Mouse (Mus musculus): ENCODE results near the gene Cacnb4. TPM values are rescaled to one million over a fixed set of nuclear protein-coding genes. Genes with fewer than 3 reads are reported as not detected.

The Cacnb4 gene
- polyA plus RNA-seq, 1 experiment = 0.01 TPM

DNA sequence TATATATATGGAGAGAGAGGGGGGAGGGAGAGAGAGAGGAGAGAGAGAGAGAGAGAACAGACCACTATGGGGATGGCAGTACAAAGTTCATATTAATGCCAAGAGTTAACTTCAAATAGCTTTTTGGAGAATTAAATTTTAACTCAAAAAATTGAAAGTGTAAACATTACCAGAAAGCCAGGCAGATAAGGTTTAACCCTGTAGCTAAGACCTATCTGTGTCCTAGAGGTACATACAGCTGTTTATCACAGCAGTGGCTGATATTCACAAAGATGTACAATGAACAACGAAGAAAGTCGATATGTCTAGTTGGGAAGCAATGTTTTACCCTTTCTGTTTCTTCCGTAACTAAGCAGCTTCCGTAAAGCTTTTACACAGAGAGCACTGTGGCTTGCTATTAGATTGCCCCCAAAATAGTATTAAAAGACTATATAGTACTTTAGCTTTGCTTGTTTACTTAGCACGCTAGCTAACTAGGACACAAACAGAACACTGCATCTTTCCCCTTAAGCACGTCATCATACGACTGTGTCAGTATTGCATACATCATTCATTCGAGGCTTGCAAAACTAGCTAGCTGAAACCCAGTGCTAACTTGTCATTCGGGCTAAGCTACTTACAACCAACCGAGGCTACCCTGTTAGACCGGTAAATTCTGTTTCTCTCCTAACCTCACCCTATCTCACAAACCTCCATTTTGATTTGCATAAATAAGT, 72.5 kb downstream of the Cacnb4 start:
- Histone ChIP-seq H3K79me2 (ENCODE audit: control insufficient read depth, insufficient read depth) (no peaks in the 10 kb centered on the region), H3K4me3 (no peak overlapping the region), H3K36me3 (ENCODE audit: control insufficient read depth, insufficient read depth) (no peaks in the 10 kb centered on the region), H3ac (ENCODE audit: control insufficient read depth, insufficient read length) (no peak overlapping the region), H3K27me3 (ENCODE audit: control insufficient read depth, insufficient read depth, insufficient read length) (no peaks in the 10 kb centered on the region), H3K4me2 (ENCODE audit: low read depth) (no peak overlapping the region)
- TF ChIP-seq USF1 (IDR thresholded peaks at IDR 0.05; ENCODE audit: low read depth) = no peak
- no peak for TF ChIP-seq CEBPB (IDR thresholded peaks at IDR 0.05; ENCODE audit: insufficient read depth, poor library complexity, severe bottlenecking)
- no peak for TF ChIP-seq SRF (IDR thresholded peaks at IDR 0.05; ENCODE audit: control insufficient read depth, insufficient read length, low read depth)
- no peak for TF ChIP-seq TCF3 (IDR thresholded peaks at IDR 0.05; ENCODE audit: insufficient read length, low read depth)
- TF ChIP-seq TCF12 (IDR thresholded peaks at IDR 0.05; ENCODE audit: insufficient read depth, poor library complexity, severe bottlenecking) = no peak
- no peak for TF ChIP-seq POLR2AphosphoS2 (IDR thresholded peaks at IDR 0.05; ENCODE audit: insufficient read length, low read depth)
- no peak for TF ChIP-seq E2F4 (IDR thresholded peaks at IDR 0.05; ENCODE audit: insufficient read depth)
- TF ChIP-seq MYOD1 (IDR thresholded peaks at IDR 0.05; ENCODE audit: control insufficient read depth in 1 of 3, insufficient read length in 2 of 3, low read depth in 2 of 3) = no peak
- TF ChIP-seq POLR2A (IDR thresholded peaks at IDR 0.05; ENCODE audit: insufficient read length, low read depth) = no peak
- no peak for TF ChIP-seq MAX (IDR thresholded peaks at IDR 0.05; ENCODE audit: low read depth)
- TF ChIP-seq MYOG (IDR thresholded peaks at IDR 0.05; ENCODE audit: control insufficient read depth in 1 of 3, insufficient read depth in 1 of 3, insufficient read length in 2 of 3, low read depth in 2 of 3) = no peak
- TF ChIP-seq REST (IDR thresholded peaks at IDR 0.05; ENCODE audit: insufficient read depth, insufficient read length) = no peak

DNA sequence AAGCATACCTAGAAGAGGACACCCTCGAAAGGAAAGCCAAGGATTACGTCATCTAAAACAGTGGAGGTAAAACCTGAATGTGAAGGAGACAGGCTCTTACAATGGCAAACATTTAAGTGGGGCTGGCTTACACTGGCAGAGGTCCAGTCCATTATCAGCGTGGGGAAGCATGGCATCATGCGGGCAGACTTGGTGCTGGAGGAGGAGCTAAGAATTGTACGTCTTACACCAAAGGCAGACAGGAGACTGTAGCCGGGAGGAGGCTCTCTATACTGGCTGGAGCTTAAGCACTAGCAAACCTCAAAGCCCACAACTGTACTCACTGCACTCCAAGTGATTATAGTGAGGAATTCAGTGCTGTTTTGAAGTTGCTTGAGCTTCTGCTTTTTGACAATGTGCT, 73.2 kb downstream of the Cacnb4 start:
- H3K27me3 ChIP-seq (ENCODE audit: control insufficient read depth, insufficient read depth, insufficient read length) = no peaks in the 10 kb centered on the region
- no peaks in the 10 kb centered on the region for H3K79me2 ChIP-seq (ENCODE audit: control insufficient read depth, insufficient read depth)
- no peak overlapping the region for H3K4me3 ChIP-seq
- H3K36me3 ChIP-seq (ENCODE audit: control insufficient read depth, insufficient read depth) = no peaks in the 10 kb centered on the region
- H3K4me2 ChIP-seq (ENCODE audit: low read depth) = no peak overlapping the region
- no peak overlapping the region for H3ac ChIP-seq (ENCODE audit: control insufficient read depth, insufficient read length)
- TF ChIP-seq E2F4 (IDR thresholded peaks at IDR 0.05; ENCODE audit: insufficient read depth) (no peak), USF1 (IDR thresholded peaks at IDR 0.05; ENCODE audit: low read depth) (no peak), POLR2AphosphoS2 (IDR thresholded peaks at IDR 0.05; ENCODE audit: insufficient read length, low read depth) (no peak), POLR2A (IDR thresholded peaks at IDR 0.05; ENCODE audit: insufficient read length, low read depth) (no peak), REST (IDR thresholded peaks at IDR 0.05; ENCODE audit: insufficient read depth, insufficient read length) (no peak), SRF (IDR thresholded peaks at IDR 0.05; ENCODE audit: control insufficient read depth, insufficient read length, low read depth) (no peak), MYOG (IDR thresholded peaks at IDR 0.05; ENCODE audit: control insufficient read depth in 1 of 3, insufficient read depth in 1 of 3, insufficient read length in 2 of 3, low read depth in 2 of 3) (no peak), CEBPB (IDR thresholded peaks at IDR 0.05; ENCODE audit: insufficient read depth, poor library complexity, severe bottlenecking) (no peak), TCF12 (IDR thresholded peaks at IDR 0.05; ENCODE audit: insufficient read depth, poor library complexity, severe bottlenecking) (no peak)

DNA sequence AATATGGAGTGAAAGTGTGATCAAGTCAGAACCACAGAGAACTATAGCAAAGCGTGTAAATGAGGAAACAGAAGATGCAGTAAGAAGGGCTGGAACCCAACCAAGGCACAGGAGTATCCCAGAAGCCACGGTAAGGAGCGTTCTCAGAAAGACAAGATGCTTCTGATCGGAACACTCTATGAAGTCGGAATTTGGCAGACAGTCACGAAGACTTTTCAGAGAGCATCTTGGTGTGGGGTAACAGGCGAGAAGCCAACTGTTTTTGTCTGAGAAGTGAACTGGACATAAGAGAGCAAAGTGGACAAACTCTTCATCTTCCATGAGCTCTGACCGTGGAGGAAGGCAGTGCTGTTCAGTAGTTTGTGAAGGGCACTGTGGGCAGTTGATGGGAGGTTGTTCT, 73.7 kb downstream of the Cacnb4 start:
- no peak overlapping the region for H3K4me2 ChIP-seq (ENCODE audit: low read depth)
- TF ChIP-seq MAX (IDR thresholded peaks at IDR 0.05; ENCODE audit: low read depth) (no peak), CEBPB (IDR thresholded peaks at IDR 0.05; ENCODE audit: insufficient read depth, poor library complexity, severe bottlenecking) (no peak), E2F4 (IDR thresholded peaks at IDR 0.05; ENCODE audit: insufficient read depth) (no peak), SRF (IDR thresholded peaks at IDR 0.05; ENCODE audit: control insufficient read depth, insufficient read length, low read depth) (no peak)

DNA sequence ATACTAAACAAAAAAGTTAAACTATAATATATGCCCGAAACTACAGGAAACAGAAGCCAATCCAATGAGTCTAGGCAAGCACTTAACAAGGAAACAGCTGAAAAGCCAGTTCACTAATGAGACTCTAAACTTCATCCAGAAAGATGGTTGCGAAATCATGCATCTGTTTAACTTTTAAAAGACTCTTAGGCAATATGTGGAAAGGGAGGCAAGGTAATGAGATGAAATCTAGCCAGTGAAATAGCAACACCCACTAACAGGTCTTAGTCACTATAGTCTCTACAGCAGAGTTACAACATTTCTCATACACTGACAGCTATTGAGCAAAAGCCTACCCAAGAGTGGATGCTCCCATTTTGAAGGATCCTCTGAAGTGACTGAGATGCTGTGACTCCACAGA, 74.4 kb downstream of the Cacnb4 start:
- Histone ChIP-seq H3K27me3 (ENCODE audit: control insufficient read depth, insufficient read depth, insufficient read length) (no peaks in the 10 kb centered on the region), H3K79me2 (ENCODE audit: control insufficient read depth, insufficient read depth) (no peaks in the 10 kb centered on the region), H3ac (ENCODE audit: control insufficient read depth, insufficient read length) (no peak overlapping the region), H3K4me2 (ENCODE audit: low read depth) (no peak overlapping the region), H3K4me3 (no peak overlapping the region), H3K36me3 (ENCODE audit: control insufficient read depth, insufficient read depth) (no peaks in the 10 kb centered on the region)
- TF ChIP-seq POLR2A (IDR thresholded peaks at IDR 0.05; ENCODE audit: insufficient read length, low read depth) = no peak
- TF ChIP-seq CEBPB (IDR thresholded peaks at IDR 0.05; ENCODE audit: insufficient read depth, poor library complexity, severe bottlenecking) = peak; percentile 74
- no peak for TF ChIP-seq MAX (IDR thresholded peaks at IDR 0.05; ENCODE audit: low read depth)
- TF ChIP-seq E2F4 (IDR thresholded peaks at IDR 0.05; ENCODE audit: insufficient read depth) = no peak
- TF ChIP-seq SRF (IDR thresholded peaks at IDR 0.05; ENCODE audit: control insufficient read depth, insufficient read length, low read depth) = no peak
- TF ChIP-seq POLR2AphosphoS2 (IDR thresholded peaks at IDR 0.05; ENCODE audit: insufficient read length, low read depth) = no peak

More for the DNA sequence above, 73.7 kb downstream of the Cacnb4 start:
- no peaks in the 10 kb centered on the region for H3K79me2 ChIP-seq (ENCODE audit: control insufficient read depth, insufficient read depth)
- H3K36me3 ChIP-seq (ENCODE audit: control insufficient read depth, insufficient read depth) = no peaks in the 10 kb centered on the region
- H3ac ChIP-seq (ENCODE audit: control insufficient read depth, insufficient read length) = no peak overlapping the region
- H3K4me3 ChIP-seq = no peak overlapping the region
- no peaks in the 10 kb centered on the region for H3K27me3 ChIP-seq (ENCODE audit: control insufficient read depth, insufficient read depth, insufficient read length)

DNA sequence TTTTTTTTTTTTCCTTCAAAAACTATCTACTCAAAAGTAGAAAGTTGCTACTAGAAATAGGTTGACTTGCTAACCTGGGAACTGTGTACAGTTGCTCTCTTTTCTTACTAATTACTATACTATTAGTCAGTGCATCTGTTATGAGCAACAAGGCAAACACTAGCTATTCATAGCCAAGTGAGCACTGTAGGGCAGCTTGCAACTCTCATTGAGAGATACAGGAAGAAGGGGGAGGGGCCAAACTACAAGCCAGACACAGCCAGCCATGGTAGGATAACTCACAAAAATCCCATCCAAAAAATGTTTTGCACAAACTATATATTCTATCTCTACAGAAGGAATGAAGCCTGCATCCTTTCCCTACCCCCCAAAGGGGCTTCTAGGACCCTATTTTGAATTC, 79.1 kb downstream of the Cacnb4 start:
- TF ChIP-seq TCF12 (IDR thresholded peaks at IDR 0.05; ENCODE audit: insufficient read depth, poor library complexity, severe bottlenecking) (no peak), CEBPB (IDR thresholded peaks at IDR 0.05; ENCODE audit: insufficient read depth, poor library complexity, severe bottlenecking) (no peak), MYOD1 (IDR thresholded peaks at IDR 0.05; ENCODE audit: control insufficient read depth in 1 of 3, insufficient read length in 2 of 3, low read depth in 2 of 3) (no peak), TCF3 (IDR thresholded peaks at IDR 0.05; ENCODE audit: insufficient read length, low read depth) (no peak), SRF (IDR thresholded peaks at IDR 0.05; ENCODE audit: control insufficient read depth, insufficient read length, low read depth) (no peak), POLR2AphosphoS2 (IDR thresholded peaks at IDR 0.05; ENCODE audit: insufficient read length, low read depth) (no peak), POLR2A (IDR thresholded peaks at IDR 0.05; ENCODE audit: insufficient read length, low read depth) (no peak), REST (IDR thresholded peaks at IDR 0.05; ENCODE audit: insufficient read depth, insufficient read length) (no peak), MYOG (IDR thresholded peaks at IDR 0.05; ENCODE audit: control insufficient read depth in 1 of 3, insufficient read depth in 1 of 3, insufficient read length in 2 of 3, low read depth in 2 of 3) (no peak), USF1 (IDR thresholded peaks at IDR 0.05; ENCODE audit: low read depth) (no peak)
- Histone ChIP-seq H3K4me3 (no peak overlapping the region), H3K79me2 (ENCODE audit: control insufficient read depth, insufficient read depth) (no peaks in the 10 kb centered on the region), H3K27me3 (ENCODE audit: control insufficient read depth, insufficient read depth, insufficient read length) (no peaks in the 10 kb centered on the region), H3ac (ENCODE audit: control insufficient read depth, insufficient read length) (no peak overlapping the region), H3K36me3 (ENCODE audit: control insufficient read depth, insufficient read depth) (no peaks in the 10 kb centered on the region), H3K4me2 (ENCODE audit: low read depth) (no peak overlapping the region)

All from myocyte (in vitro differentiated cells).